Mouse (Mus musculus): ENCODE measurements around the gene Tnrc6a.
"Not testable (repeated sequence)": the region's sequence is repeated elsewhere in the genome, so short reads cannot be mapped to it uniquely, and the experiment has no call there.

DNA sequence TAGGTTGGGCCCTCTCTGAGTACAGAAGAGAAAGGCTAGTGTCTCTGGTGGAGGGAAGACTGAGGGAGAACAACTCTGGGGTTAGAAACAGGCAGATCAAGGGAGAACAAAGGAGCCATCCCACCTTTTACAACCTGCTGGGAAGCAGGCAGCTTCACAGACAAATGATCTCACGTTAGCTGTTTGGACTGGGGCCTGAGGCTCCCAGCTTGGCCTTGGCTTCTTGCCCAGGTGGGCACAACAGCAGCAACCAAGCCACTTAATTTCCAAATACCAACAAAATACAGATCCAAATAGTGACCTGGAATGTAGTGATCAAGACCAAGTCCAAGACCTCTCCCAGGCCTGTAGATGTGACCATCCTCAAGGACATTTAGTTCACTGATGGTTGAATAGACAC is 18.3 kb upstream of the Tnrc6a start:
- TF ChIP-seq CTCF (conservative IDR thresholded peaks at IDR 0.05 in 1 of 2, IDR thresholded peaks at IDR 0.05 in 1 of 2; ENCODE audit: low read depth in 2 of 2, low read length in 2 of 2); POLR2A (IDR thresholded peaks at IDR 0.05; ENCODE audit: low read depth, low read length); USF1 (IDR thresholded peaks at IDR 0.05; ENCODE audit: low read depth, low read length): not testable (repeated sequence)
